In genomic region chr12:73045046-73045723, GRCm38 (mm10) we compare ENCODE assay signal across 7 mouse cellular contexts. TPM values are rescaled to one million over a fixed set of nuclear protein-coding genes. Genes with fewer than 3 reads are reported as not detected.
DNase-seq lines count a peak whose midpoint lies in the region; ATAC-seq and TF ChIP-seq lines count a peak whose summit lies in the region.

No protein-coding gene starts in this region.

- peak overlapping the region; percentile 80 for H3K4me3 ChIP-seq in ES-Bruce4 (ENCODE audit: low read depth, low read length)
- H3K4me3 ChIP-seq in embryonic facial prominence, embryonic 15.5 days (replicated peaks), result peak overlapping the region; percentile 63
- peak overlapping the region; percentile 44 for H3K4me3 ChIP-seq in hindbrain, embryonic 11.5 days (ENCODE audit: low read depth, low read length)
- peak overlapping the region; percentile 49 for H3K4me3 ChIP-seq in liver, embryonic 13.5 days (replicated peaks)

- peak overlapping the region; percentile 72 for H3K4me2 ChIP-seq in embryonic facial prominence, embryonic 15.5 days (replicated peaks)
- peak overlapping the region; percentile 49 for H3K4me2 ChIP-seq in hindbrain, embryonic 11.5 days (replicated peaks; ENCODE audit: low read depth, low read length)
- peak overlapping the region; percentile 65 for H3K4me2 ChIP-seq in liver, embryonic 13.5 days

- H3K9ac ChIP-seq in ES-Bruce4 (ENCODE audit: low read depth, poor library complexity, severe bottlenecking), result peak overlapping the region; percentile 58
- peak overlapping the region; percentile 77 for H3K9ac ChIP-seq in embryonic facial prominence, embryonic 15.5 days
- H3K9ac ChIP-seq in hindbrain, embryonic 11.5 days (ENCODE audit: low read depth, low read length), result peak overlapping the region; percentile 68
- H3K9ac ChIP-seq in liver, embryonic 13.5 days, result peak overlapping the region; percentile 29; the same call in 1 of the 2 replicates

- H3K4me1 ChIP-seq in ES-Bruce4 (ENCODE audit: control insufficient read depth, insufficient read depth, low read length), result no peaks in the 10 kb centered on the region
- peaks cover 37% of the 10 kb centered on the region for H3K4me1 ChIP-seq in embryonic facial prominence, embryonic 15.5 days
- peaks cover 6% of the 10 kb centered on the region for H3K4me1 ChIP-seq in hindbrain, embryonic 11.5 days (replicated peaks; ENCODE audit: control insufficient read depth, insufficient read depth, low read length)
- H3K4me1 ChIP-seq in liver, embryonic 13.5 days (replicated peaks), result peaks cover 23% of the 10 kb centered on the region

- peak; percentile 78 for DNase-seq in 416B (ENCODE audit: low read depth)
- DNase-seq in hindbrain, embryonic 11.5 days (ENCODE audit: low spot score), result peak; percentile 72
- DNase-seq in liver, embryonic 13.5 days, result no peak
- peak; percentile 61 for DNase-seq in retina, postnatal 1 day
- DNase-seq in cerebellum, adult 11 months, result no peak

- TF ChIP-seq CTCF in ES-Bruce4 (IDR thresholded peaks at IDR 0.05; ENCODE audit: low read depth, low read length), result no peak

- WGBS in embryonic facial prominence, embryonic 15.5 days, result under 1% methylated on average over 46 of the region's 46 CpGs
- WGBS in hindbrain, embryonic 11.5 days, result under 1% methylated on average over 46 of the region's 46 CpGs
- 2% methylated on average over 46 of the region's 46 CpGs for WGBS in liver, embryonic 13.5 days (ENCODE audit: insufficient replicate concordance)

- TF ChIP-seq EP300 in ES-Bruce4 (IDR thresholded peaks at IDR 0.05; ENCODE audit: insufficient read depth, low read depth, low read length), result no peak

- H3K9me3 ChIP-seq in ES-Bruce4 (replicated peaks; ENCODE audit: control insufficient read depth, insufficient read depth, low read length, poor library complexity, severe bottlenecking), result no peaks in the 10 kb centered on the region
- H3K9me3 ChIP-seq in embryonic facial prominence, embryonic 15.5 days (replicated peaks), result no peaks in the 10 kb centered on the region
- no peaks in the 10 kb centered on the region for H3K9me3 ChIP-seq in hindbrain, embryonic 11.5 days (ENCODE audit: control insufficient read depth, low read length)
- H3K9me3 ChIP-seq in liver, embryonic 13.5 days (replicated peaks), result no peaks in the 10 kb centered on the region

- ATAC-seq in embryonic facial prominence, embryonic 15.5 days (ENCODE audit: insufficient number of reproducible peaks, low FRiP score, low TSS enrichment, low read depth), result no peak
- no peak for ATAC-seq in hindbrain, embryonic 11.5 days (ENCODE audit: low FRiP score)
- ATAC-seq in liver, embryonic 13.5 days (ENCODE audit: low read depth), result no peak

- H3K27me3 ChIP-seq in ES-Bruce4 (ENCODE audit: control insufficient read depth, insufficient read depth, low read length, poor library complexity, severe bottlenecking), result peaks cover 40% of the 10 kb centered on the region
- H3K27me3 ChIP-seq in embryonic facial prominence, embryonic 15.5 days, result peaks cover 48% of the 10 kb centered on the region
- H3K27me3 ChIP-seq in hindbrain, embryonic 11.5 days (ENCODE audit: control insufficient read depth, insufficient read depth, low read length), result peaks cover 87% of the 10 kb centered on the region
- peaks cover 99% of the 10 kb centered on the region for H3K27me3 ChIP-seq in liver, embryonic 13.5 days

- no peak for TF ChIP-seq POLR2A in ES-Bruce4 (IDR thresholded peaks at IDR 0.05; ENCODE audit: insufficient read depth, low read length)

- no peaks in the 10 kb centered on the region for H3K36me3 ChIP-seq in ES-Bruce4 (ENCODE audit: control insufficient read depth, insufficient read depth, low read length, poor library complexity, severe bottlenecking)
- H3K36me3 ChIP-seq in embryonic facial prominence, embryonic 15.5 days, result no peaks in the 10 kb centered on the region
- no peaks in the 10 kb centered on the region for H3K36me3 ChIP-seq in hindbrain, embryonic 11.5 days (ENCODE audit: control insufficient read depth, insufficient read depth, low read length)
- H3K36me3 ChIP-seq in liver, embryonic 13.5 days, result no peaks in the 10 kb centered on the region

- no peak overlapping the region for H3K27ac ChIP-seq in ES-Bruce4 (ENCODE audit: insufficient read depth, low read length)
- peak overlapping the region; percentile 88 for H3K27ac ChIP-seq in embryonic facial prominence, embryonic 15.5 days (replicated peaks)
- peak overlapping the region; percentile 67 for H3K27ac ChIP-seq in hindbrain, embryonic 11.5 days (ENCODE audit: low read depth, low read length)
- no peak overlapping the region for H3K27ac ChIP-seq in liver, embryonic 13.5 days

RNA-seq across cellular contexts. Expression of gene Six1, which starts 8.5 kb away (rescaled TPM):
- 2.9 and 3.5 TPM in 2 replicates for polyA plus RNA-seq in ES-Bruce4 (2011; ENCODE audit: insufficient read depth, insufficient read length, low read depth, missing spikeins)
- polyA plus RNA-seq in embryonic facial prominence, embryonic 15.5 days (2015; fragmentation: Nextera tagmentation; extraction: Ambion mirVana), result 40.0 and 48.3 TPM in 2 replicates
- 24.6 and 28.8 TPM in 2 replicates for polyA plus RNA-seq in hindbrain, embryonic 11.5 days (2014; fragmentation: Nextera tagmentation; extraction: Ambion mirVana)
- 0.30 and 0.55 TPM in 2 replicates for polyA plus RNA-seq in liver, embryonic 13.5 days (2015; fragmentation: Nextera tagmentation; extraction: Ambion mirVana)

Comparison
In these comparisons a context has a peak if more than half of its experiments do, and no peak if none do; other contexts are left out.
1. DNase-seq: peak in 416B (single experiment), hindbrain, embryonic 11.5 days (single experiment) and retina, postnatal 1 day (single experiment); none in liver, embryonic 13.5 days (single experiment) and cerebellum, adult 11 months (single experiment).
2. H3K27ac ChIP-seq: peak in embryonic facial prominence, embryonic 15.5 days (single experiment) and hindbrain, embryonic 11.5 days (single experiment); none in ES-Bruce4 (single experiment) and liver, embryonic 13.5 days (single experiment).
3. Peak in every context shown above with its lines, with median percentiles within 50 percentile points of each other: H3K4me3 ChIP-seq, H3K9ac ChIP-seq and H3K4me2 ChIP-seq.